Mouse (Mus musculus): ENCODE data around the gene Vasn.
"Not testable (repeated sequence)": the region's sequence is repeated elsewhere in the genome, so short reads cannot be mapped to it uniquely, and the experiment has no call there.

The Vasn gene

GRCm38 (mm10) chr16:4670317-4670716 lies 30.6 kb downstream of the Vasn start:
- no peak for DNase-seq (ENCODE audit: low spot score in 2 of 2)

DNA sequence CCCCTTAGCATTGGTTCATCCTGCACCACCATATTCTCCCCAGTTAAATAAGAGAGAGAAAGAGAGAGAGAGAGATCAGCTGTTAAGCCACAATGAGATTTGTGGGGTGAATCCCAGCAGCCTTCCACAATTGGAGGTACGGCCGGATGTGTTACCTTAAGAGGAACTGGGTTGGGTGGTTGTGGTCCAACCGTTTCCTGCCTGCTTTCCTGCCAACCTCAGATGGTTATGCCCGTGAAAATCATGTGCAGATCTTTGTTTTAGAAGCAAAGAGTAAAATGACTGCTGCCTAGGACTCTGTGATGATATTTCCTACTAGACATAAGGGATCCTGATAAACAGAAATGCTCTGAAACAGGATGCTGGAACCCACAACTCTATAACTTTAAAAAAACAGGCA lies 34.4 kb downstream of the Vasn start:
- no peak for DNase-seq (ENCODE audit: low spot score in 2 of 2)

GRCm38 (mm10) chr16:4676836-4677235 lies 37.1 kb downstream of the Vasn start:
- DNase-seq (ENCODE audit: low spot score in 2 of 2) = no peak

DNA sequence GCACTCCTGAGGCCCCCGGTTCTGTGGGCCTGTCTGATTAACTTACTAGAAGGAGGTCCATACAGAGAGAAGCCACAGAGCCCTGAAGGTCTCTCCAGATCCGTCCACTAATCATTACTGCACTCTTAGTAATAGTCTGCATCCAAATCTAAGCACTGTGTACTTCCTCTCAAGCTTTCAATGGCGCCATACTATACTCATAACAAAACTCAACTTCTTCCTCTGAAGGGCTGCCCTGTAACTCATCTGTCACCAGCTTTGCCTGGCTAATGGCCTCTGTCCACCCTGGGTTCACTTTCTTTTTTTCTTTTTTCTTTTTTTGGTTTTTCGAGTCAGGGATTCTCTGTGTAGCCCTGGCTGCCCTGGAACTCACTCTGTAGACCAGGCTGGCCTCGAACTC lies 38.3 kb downstream of the Vasn start:
- DNase-seq (ENCODE audit: low spot score in 2 of 2) = no peak

- DNase-seq (ENCODE audit: low spot score in 2 of 2) = peak; percentile 76 to 83
Measured at GRCm38 (mm10) chr16:4679121-4680018, 39.6 kb downstream of the Vasn start, which contains the start of gene Coro7. Coro7 (minus strand) TSS chr16:4679777.

GRCm38 (mm10) chr16:4680922-4681455 lies 41.2 kb downstream of the Vasn start:
- DNase-seq (ENCODE audit: low spot score in 2 of 2) = not testable (repeated sequence)

DNA sequence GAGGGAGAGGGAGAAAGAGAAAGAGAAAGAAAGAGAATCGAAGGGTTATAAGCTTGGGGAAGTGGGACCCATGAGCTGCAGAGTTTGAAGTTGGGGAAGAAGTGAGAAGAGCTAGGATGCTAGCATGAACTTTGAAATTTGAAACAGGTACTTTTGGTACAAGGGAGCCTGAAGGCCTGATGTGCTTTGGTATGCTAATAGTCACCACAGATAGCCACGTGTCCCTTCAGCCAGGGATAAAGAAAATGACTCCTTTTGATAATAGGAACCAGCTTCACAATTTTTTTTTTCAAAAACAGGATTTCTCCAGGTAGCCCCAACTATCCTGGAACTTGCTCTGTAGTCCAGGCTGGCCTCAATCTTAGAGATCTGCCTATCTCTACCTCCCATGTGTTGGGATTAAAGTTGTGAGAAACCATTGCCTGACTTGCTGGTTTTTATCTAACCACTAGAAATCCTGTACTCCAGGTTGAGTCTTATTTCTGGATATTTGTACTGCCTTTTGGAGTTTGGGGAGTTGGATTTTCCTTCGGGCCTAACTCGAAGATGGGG lies 43.0 kb downstream of the Vasn start:
- no peak for DNase-seq (ENCODE audit: low spot score in 2 of 2)

DNA sequence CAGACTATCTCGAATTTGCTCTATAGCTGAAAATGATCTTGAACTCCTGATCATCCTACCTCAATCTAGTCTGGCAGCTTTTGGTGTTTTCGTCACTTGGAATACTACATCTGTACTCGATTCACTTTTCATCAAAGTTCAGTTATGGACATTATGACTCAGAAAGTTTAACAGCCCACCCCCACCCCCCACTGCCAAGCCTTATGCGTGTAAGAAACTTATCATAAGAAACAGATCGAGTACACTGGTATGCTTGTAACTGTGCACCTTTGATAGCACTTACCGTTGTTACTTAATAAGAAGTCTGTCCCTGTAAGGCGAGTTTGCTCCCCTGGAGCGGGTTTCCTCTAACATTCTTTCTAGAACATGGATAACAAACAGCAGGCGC lies 43.4 kb downstream of the Vasn start:
- DNase-seq (ENCODE audit: low spot score in 2 of 2) = no peak

DNA sequence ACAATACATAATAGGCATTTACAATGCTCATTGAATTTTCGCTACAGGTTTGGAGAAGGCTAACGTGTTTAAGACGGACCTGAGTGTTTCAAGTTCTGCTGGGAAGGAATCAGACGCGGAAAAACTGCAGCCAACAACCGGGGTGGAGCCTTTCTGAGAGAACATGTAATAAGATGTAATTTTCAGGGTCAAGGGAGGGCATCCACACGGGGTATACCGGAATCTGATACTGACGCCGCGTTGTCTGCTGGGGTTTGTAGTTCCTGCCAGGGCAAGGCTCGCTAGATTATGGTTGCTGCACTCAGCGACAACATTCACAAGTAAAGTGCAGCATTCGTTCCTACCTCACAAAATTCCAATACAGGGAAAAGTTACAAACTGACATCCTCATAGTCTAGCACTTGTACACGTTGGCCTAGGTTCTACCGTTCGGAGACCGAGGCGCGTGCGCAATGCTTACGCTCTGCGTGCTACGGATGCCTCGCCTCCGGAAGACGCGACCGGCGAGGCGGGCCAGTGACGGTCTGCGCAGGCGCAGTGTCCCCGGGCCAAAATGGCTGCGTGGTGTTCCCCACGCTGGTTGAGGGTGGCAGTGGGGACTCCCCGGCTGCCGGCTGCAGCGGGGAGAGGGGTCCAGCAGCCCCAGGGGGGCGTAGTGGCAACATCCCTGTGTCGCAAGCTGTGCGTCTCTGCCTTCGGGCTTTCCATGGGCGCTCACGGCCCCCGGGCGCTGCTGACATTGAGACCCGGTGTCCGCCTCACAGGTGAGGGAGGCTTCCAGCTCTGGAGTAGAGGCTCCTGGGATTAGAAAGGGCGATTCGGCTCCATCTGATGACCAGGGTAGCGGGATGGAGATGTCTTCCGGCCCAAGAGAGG lies 44.1 kb downstream of the Vasn start:
- DNase-seq (ENCODE audit: low spot score in 2 of 2) = peak; percentile 88 to 94

- no peak for DNase-seq (ENCODE audit: low spot score in 2 of 2)
Measured at GRCm38 (mm10) chr16:4684457-4684791, 44.7 kb downstream of the Vasn start.

DNA sequence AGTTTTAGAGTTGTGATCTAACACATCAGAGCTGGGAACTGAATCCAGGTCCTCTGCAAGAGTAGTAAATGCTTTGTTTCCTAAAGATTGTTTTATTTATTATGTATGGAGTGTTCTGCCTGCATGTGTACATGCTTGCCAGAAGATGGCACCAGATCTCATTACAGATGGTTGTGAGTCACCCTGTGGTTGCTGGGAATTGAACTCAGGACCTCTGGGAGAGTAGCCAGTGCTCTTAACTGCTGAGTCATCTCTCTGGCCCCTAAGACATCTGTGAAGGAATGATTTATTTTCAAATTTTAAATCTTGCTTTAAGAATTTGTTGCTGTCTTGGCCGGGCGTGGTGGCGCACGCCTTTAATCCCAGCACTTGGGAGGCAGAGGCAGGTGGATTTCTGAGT lies 49.6 kb downstream of the Vasn start:
- DNase-seq (ENCODE audit: low spot score in 2 of 2) = not testable (repeated sequence)

All from frontal cortex, postnatal 14 days (tissue).